Mouse (Mus musculus): Measurements from ENCODE around the gene Calml4.

The Calml4 gene

DNA sequence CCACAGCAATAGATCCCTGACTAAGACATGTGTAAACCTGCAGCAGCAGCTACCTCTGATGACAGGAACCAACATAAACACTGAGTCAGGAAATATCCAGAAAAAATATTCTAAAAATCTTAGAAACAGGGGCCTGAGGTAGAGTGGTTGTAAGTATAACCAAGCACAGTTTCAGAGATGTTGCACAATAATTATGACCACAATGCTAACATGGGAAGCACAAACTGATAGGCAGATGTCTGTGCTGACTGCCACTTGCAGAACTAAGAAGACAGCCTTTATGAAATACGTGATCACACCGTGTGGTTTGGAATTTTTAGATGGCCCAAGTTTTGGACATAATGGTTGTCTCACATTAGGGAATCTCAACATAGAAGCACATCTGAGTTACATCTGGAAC lies 46.0 kb downstream of the Calml4 start:
- DNase-seq (ENCODE audit: low spot score): no peak

- no peak for DNase-seq (ENCODE audit: low spot score)
Measured at GRCm38 (mm10) chr9:62905039-62905438, 47.2 kb downstream of the Calml4 start.

DNA sequence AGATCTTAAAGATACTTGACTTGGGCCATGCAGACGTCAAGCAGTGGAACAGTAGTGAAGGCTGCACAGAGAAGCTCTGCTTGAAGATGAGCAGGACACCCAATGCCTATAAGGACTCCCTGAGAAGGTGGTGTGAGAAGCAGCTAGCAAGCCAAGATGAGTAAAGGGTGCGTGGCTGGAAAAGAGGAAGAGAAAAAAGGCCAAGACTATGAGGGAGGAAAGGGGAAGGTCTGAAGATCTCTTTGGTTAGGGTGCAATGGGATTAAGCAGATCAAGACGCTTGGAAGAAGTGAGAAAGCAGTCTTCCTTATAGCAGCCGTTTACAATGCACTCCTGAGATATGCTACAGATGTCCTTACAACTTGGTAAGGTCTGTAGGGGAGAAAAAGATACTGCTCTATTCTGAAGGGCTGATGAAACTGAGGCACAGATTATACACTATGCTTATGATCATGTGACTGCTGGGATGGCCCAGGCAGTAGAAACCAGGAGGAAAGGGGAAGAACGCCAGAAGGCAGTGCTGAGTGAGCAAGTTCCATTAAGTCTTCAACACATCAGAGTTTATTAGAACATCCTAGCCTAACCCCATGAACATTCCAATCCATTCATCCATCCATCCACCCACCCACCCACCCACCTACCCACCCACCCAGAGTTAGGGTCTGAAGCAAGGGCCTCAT lies 55.6 kb downstream of the Calml4 start:
- DNase-seq (ENCODE audit: low spot score): no peak

- no peak for DNase-seq (ENCODE audit: low spot score)
Measured at GRCm38 (mm10) chr9:62917059-62917458, 59.2 kb downstream of the Calml4 start.

DNA sequence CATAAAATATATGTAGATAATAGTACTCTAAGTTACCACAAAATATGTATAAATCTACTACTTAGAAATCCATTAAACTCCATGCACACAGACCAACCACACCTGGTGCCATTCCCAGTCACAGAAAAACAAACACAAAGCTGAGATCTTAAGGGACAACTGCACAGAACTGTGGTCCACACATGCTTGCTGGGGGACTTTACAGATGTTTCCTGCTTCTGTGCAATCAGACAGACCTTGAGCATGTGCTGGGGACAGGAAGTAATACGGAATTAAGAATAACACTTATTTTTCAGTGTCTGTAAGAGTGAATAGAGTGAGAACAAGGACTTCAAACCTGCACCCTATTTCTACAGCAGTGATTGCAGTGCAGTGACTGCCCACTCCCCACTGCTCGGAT lies 63.0 kb downstream of the Calml4 start:
- DNase-seq (ENCODE audit: low spot score): no peak

DNA sequence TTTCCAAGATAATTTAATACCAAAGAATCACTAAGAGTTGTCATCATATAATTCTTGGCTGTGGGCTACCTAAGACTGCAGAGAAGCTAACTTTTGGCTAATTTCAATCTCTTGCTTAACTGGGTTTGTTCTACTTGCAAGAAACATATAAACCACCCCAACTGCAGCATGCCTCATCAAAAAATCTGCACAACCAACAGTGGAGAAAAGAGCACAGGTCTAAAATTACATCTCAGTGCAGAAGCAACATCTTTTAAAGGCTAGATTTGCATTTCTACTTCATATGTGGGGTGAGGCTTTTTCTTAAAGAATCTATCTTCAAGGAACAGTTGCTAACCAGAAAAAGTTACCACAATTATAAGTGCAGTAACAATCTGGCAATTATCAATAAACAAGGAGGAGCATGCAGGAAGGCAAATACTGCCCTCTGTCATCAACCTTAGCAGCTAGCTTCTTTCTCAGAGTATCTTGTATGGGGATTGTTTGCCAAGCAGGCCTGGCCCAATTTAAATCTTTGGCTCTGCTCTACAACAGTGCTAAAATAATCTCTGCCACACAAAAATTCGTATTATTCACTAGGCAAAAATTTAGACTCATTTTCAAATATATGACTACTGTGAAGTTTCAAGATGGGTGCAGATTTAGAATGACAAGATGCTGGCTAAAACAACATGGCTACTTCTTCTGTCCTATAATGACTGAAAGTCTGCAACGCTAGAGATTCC lies 67.2 kb downstream of the Calml4 start:
- DNase-seq (ENCODE audit: low spot score): no peak
